Mouse (Mus musculus): ENCODE results near the gene Mindy2. TPM values are rescaled to one million over a fixed set of nuclear protein-coding genes. Genes with fewer than 3 reads are reported as not detected.

Mindy2 gene
- 45.1 and 47.7 TPM in 2 replicates for total RNA-seq (2017)

GRCm38 (mm10) chr9:70657013-70657967, at the start of gene Mindy2:
Gene Mindy2 (minus strand): TSS chr9:70657174.
- peak; percentile 91 for ATAC-seq (ENCODE audit: extremely low read depth, insufficient number of reproducible peaks, low FRiP score, poor library complexity, severe bottlenecking)

- no peak for ATAC-seq (ENCODE audit: extremely low read depth, insufficient number of reproducible peaks, low FRiP score, poor library complexity, severe bottlenecking)
Measured at GRCm38 (mm10) chr9:70706444-70706843, 49.5 kb upstream of the Mindy2 start.

- no peak for ATAC-seq (ENCODE audit: extremely low read depth, insufficient number of reproducible peaks, low FRiP score, poor library complexity, severe bottlenecking)
Measured at GRCm38 (mm10) chr9:70703597-70704203, 46.7 kb upstream of the Mindy2 start.

- ATAC-seq (ENCODE audit: extremely low read depth, insufficient number of reproducible peaks, low FRiP score, poor library complexity, severe bottlenecking) = no peak
Measured at GRCm38 (mm10) chr9:70698090-70698489, 41.1 kb upstream of the Mindy2 start.

GRCm38 (mm10) chr9:70695723-70696122, 38.7 kb upstream of the Mindy2 start:
- no peak for ATAC-seq (ENCODE audit: extremely low read depth, insufficient number of reproducible peaks, low FRiP score, poor library complexity, severe bottlenecking)

GRCm38 (mm10) chr9:70691772-70692693, 35.1 kb upstream of the Mindy2 start:
- ATAC-seq (ENCODE audit: extremely low read depth, insufficient number of reproducible peaks, low FRiP score, poor library complexity, severe bottlenecking) = no peak

- no peak for ATAC-seq (ENCODE audit: extremely low read depth, insufficient number of reproducible peaks, low FRiP score, poor library complexity, severe bottlenecking)
Measured at GRCm38 (mm10) chr9:70690579-70690978, 33.6 kb upstream of the Mindy2 start.

- no peak for ATAC-seq (ENCODE audit: extremely low read depth, insufficient number of reproducible peaks, low FRiP score, poor library complexity, severe bottlenecking)
Measured at GRCm38 (mm10) chr9:70689926-70690325, 33.0 kb upstream of the Mindy2 start.

- no peak for ATAC-seq (ENCODE audit: extremely low read depth, insufficient number of reproducible peaks, low FRiP score, poor library complexity, severe bottlenecking)
Measured at GRCm38 (mm10) chr9:70688301-70688968, 31.5 kb upstream of the Mindy2 start.

GRCm38 (mm10) chr9:70682202-70682601, 25.2 kb upstream of the Mindy2 start:
- ATAC-seq (ENCODE audit: extremely low read depth, insufficient number of reproducible peaks, low FRiP score, poor library complexity, severe bottlenecking) = no peak

- ATAC-seq (ENCODE audit: extremely low read depth, insufficient number of reproducible peaks, low FRiP score, poor library complexity, severe bottlenecking) = peak; percentile 6; the same call in 1 of the 2 replicates
Measured at GRCm38 (mm10) chr9:70679132-70680091, 22.4 kb upstream of the Mindy2 start.

GRCm38 (mm10) chr9:70678682-70679131, 21.7 kb upstream of the Mindy2 start, which contains the start of gene Adam10:
Gene Adam10 (plus strand): TSS chr9:70678997.
- peak; percentile 96 for ATAC-seq (ENCODE audit: extremely low read depth, insufficient number of reproducible peaks, low FRiP score, poor library complexity, severe bottlenecking)

- no peak for ATAC-seq (ENCODE audit: extremely low read depth, insufficient number of reproducible peaks, low FRiP score, poor library complexity, severe bottlenecking)
Measured at GRCm38 (mm10) chr9:70675961-70676360, 19.0 kb upstream of the Mindy2 start.

GRCm38 (mm10) chr9:70675117-70675516, 18.1 kb upstream of the Mindy2 start:
- no peak for ATAC-seq (ENCODE audit: extremely low read depth, insufficient number of reproducible peaks, low FRiP score, poor library complexity, severe bottlenecking)

- no peak for ATAC-seq (ENCODE audit: extremely low read depth, insufficient number of reproducible peaks, low FRiP score, poor library complexity, severe bottlenecking)
Measured at GRCm38 (mm10) chr9:70673656-70674055, 16.7 kb upstream of the Mindy2 start.

- peak; percentile 27; the same call in 1 of the 2 replicates for ATAC-seq (ENCODE audit: extremely low read depth, insufficient number of reproducible peaks, low FRiP score, poor library complexity, severe bottlenecking)
Measured at GRCm38 (mm10) chr9:70671772-70672579, 15.0 kb upstream of the Mindy2 start.

GRCm38 (mm10) chr9:70671278-70671677, 14.3 kb upstream of the Mindy2 start:
- peak; percentile 85 for ATAC-seq (ENCODE audit: extremely low read depth, insufficient number of reproducible peaks, low FRiP score, poor library complexity, severe bottlenecking)

All from neutrophil, adult 5-6 weeks (primary cell).